ENCODE assay signal across 6 mouse cellular contexts in genomic region chr4:86622532-86622931, GRCm38 (mm10). TPM values are rescaled to one million over a fixed set of nuclear protein-coding genes. Genes with fewer than 3 reads are reported as not detected.
DNase-seq lines count a peak whose midpoint lies in the region; ATAC-seq and TF ChIP-seq lines count a peak whose summit lies in the region.
"Not testable (repeated sequence)": the region's sequence is repeated elsewhere in the genome, so short reads cannot be mapped to it uniquely, and the experiment has no call there.

No protein-coding gene starts in this region.

- not testable (repeated sequence) for H3K27ac ChIP-seq in CH12.LX (ENCODE audit: insufficient read depth, low read depth); MEL (ENCODE audit: control insufficient read depth, low read depth, low read length); heart, adult 2 months; kidney, postnatal 0 days; left cerebral cortex, adult 2 months; liver, postnatal 0 days (ENCODE audit: low read depth)

- 86% methylated on average over 1 of the region's 1 CpGs for WGBS in heart, adult 2 months
- WGBS in kidney, postnatal 0 days, result 90% methylated on average over 1 of the region's 1 CpGs
- WGBS in liver, postnatal 0 days (ENCODE audit: insufficient replicate concordance), result 95% methylated on average over 1 of the region's 1 CpGs

- H3K4me1 ChIP-seq in CH12.LX (ENCODE audit: control insufficient read depth in 1 of 2, insufficient read depth in 2 of 2), result peaks cover 4 to 14% of the 10 kb centered on the region in 2 experiments; a peak in 3 of 4 replicates
- H3K4me1 ChIP-seq in MEL (ENCODE audit: control insufficient read depth in 1 of 2, insufficient read depth in 2 of 2, low read length in 2 of 2); heart, adult 2 months (ENCODE audit: control insufficient read depth, insufficient read depth, low read length); kidney, postnatal 0 days (replicated peaks; ENCODE audit: insufficient read depth, low read length); liver, postnatal 0 days (ENCODE audit: insufficient read depth): not testable (repeated sequence)

- dilution Hi-C loops in CH12.LX (cut with MboI; ENCODE audit: extremely low pct_ligation_motif_present, extremely low pct_unique_long_range_greater_than_20kb, low sequenced_read_pairs), result not testable (repeated sequence)

- TF ChIP-seq EP300 in CH12.LX (IDR thresholded peaks at IDR 0.05; ENCODE audit: low read length); MEL (IDR thresholded peaks at IDR 0.05; ENCODE audit: low read depth in 1 of 2, low read length in 2 of 2); heart, adult 2 months (IDR thresholded peaks at IDR 0.05; ENCODE audit: insufficient read depth, low read depth, low read length); liver, postnatal 0 days (IDR thresholded peaks at IDR 0.05; ENCODE audit: low read depth): not testable (repeated sequence)

- H3K4me2 ChIP-seq in CH12.LX (ENCODE audit: insufficient read depth, low read depth, poor library complexity, severe bottlenecking); kidney, postnatal 0 days (ENCODE audit: low read length); liver, postnatal 0 days (ENCODE audit: low read depth, low read length): not testable (repeated sequence)

- H3K27me3 ChIP-seq in CH12.LX (replicated peaks); MEL (ENCODE audit: control insufficient read depth in 1 of 2, insufficient read depth in 2 of 2, low read length in 2 of 2); heart, adult 2 months (ENCODE audit: control insufficient read depth, insufficient read depth, low read length); kidney, postnatal 0 days (ENCODE audit: insufficient read depth, low read length); liver, postnatal 0 days (ENCODE audit: insufficient read depth, low read length): not testable (repeated sequence)

- not testable (repeated sequence) for DNase-seq in CH12.LX (ENCODE audit: extremely low read depth); MEL (ENCODE audit: low read depth, low spot score); heart, adult 2 months; kidney, postnatal 0 days (ENCODE audit: low spot score); left cerebral cortex, adult 2 months (ENCODE audit: extremely low spot score in 1 of 2, low spot score in 2 of 2); liver, postnatal 0 days

- intact Hi-C loops in heart, adult 2 months (cut with DNase I), result loop anchor here (2.0 to 5.0 kb wide), 2 partner anchors 35 to 74 kb away; no protein-coding TSS in a partner anchor
- intact Hi-C loops in left cerebral cortex, adult 2 months (cut with DNase I), result not testable (repeated sequence)

- in situ Hi-C loops in CH12.LX (cut with MboI; ENCODE audit: low pct_ligation_motif_present, low pct_unique_long_range_greater_than_20kb, low sequenced_read_pairs), result not testable (repeated sequence)

- not testable (repeated sequence) for TF ChIP-seq POLR2A in CH12.LX (IDR thresholded peaks at IDR 0.05; ENCODE audit: low read depth, low read length); MEL (IDR thresholded peaks at IDR 0.05; ENCODE audit: control insufficient read depth in 1 of 2, insufficient read depth in 1 of 2, low read depth in 1 of 2, low read length in 2 of 2, poor library complexity in 1 of 2); heart, adult 2 months (IDR thresholded peaks at IDR 0.05; ENCODE audit: insufficient read depth, low read depth, low read length)

- H3K36me3 ChIP-seq in CH12.LX (replicated peaks in 1 of 2; ENCODE audit: control insufficient read depth in 1 of 2, insufficient read depth in 1 of 2, low read length in 1 of 2); MEL (ENCODE audit: control insufficient read depth in 1 of 2, insufficient read depth in 2 of 2, low read length in 2 of 2); heart, adult 2 months (ENCODE audit: control insufficient read depth, insufficient read depth, low read length); kidney, postnatal 0 days (ENCODE audit: insufficient read depth, low read length); liver, postnatal 0 days (replicated peaks; ENCODE audit: insufficient read depth, low read length): not testable (repeated sequence)

- not testable (repeated sequence) for H3K4me3 ChIP-seq in CH12.LX (replicated peaks in 1 of 3; ENCODE audit: low read depth in 2 of 3, low read length in 2 of 3, poor library complexity in 1 of 3); MEL (ENCODE audit: control insufficient read depth in 1 of 2, insufficient read depth in 1 of 2, low read depth in 2 of 2, low read length in 2 of 2); heart, adult 2 months; kidney, postnatal 0 days (replicated peaks; ENCODE audit: low read depth, low read length); left cerebral cortex, adult 2 months; liver, postnatal 0 days (ENCODE audit: low read depth, low read length)

- not testable (repeated sequence) for ATAC-seq in kidney, postnatal 0 days (replicated peaks; ENCODE audit: low FRiP score, low read depth); liver, postnatal 0 days

- not testable (repeated sequence) for TF ChIP-seq RAD21 in CH12.LX (IDR thresholded peaks at IDR 0.05; ENCODE audit: low read depth, low read length)
- peak; percentile 18 for TF ChIP-seq RAD21 in MEL (IDR thresholded peaks at IDR 0.05; ENCODE audit: low read depth, low read length)

- H3K9ac ChIP-seq in CH12.LX (ENCODE audit: insufficient read depth, low read depth); MEL (ENCODE audit: control insufficient read depth, low read depth, low read length, poor library complexity, severe bottlenecking); heart, adult 2 months (ENCODE audit: low read depth, low read length); kidney, postnatal 0 days (ENCODE audit: low read depth, low read length); liver, postnatal 0 days (replicated peaks): not testable (repeated sequence)

- not testable (repeated sequence) for H3K79me2 ChIP-seq in CH12.LX (replicated peaks; ENCODE audit: control insufficient read depth, extremely low read depth, insufficient read depth, poor library complexity, severe bottlenecking); MEL (ENCODE audit: control insufficient read depth, insufficient read depth, low read length, poor library complexity); heart, adult 2 months (replicated peaks; ENCODE audit: control insufficient read depth, insufficient read depth, low read length)

- not testable (repeated sequence) for H3K9me3 ChIP-seq in CH12.LX (replicated peaks; ENCODE audit: low read length); MEL (replicated peaks; ENCODE audit: insufficient read depth, low read length); kidney, postnatal 0 days (replicated peaks; ENCODE audit: low read length); liver, postnatal 0 days (ENCODE audit: low read length)

- peak in 1 of 2 experiments; percentile 27; a peak in 2 of 4 replicates for TF ChIP-seq CTCF in CH12.LX (conservative IDR thresholded peaks at IDR 0.05 in 1 of 2, IDR thresholded peaks at IDR 0.05 in 1 of 2; ENCODE audit: low read depth in 2 of 2, low read length in 2 of 2)
- TF ChIP-seq CTCF in MEL (IDR thresholded peaks at IDR 0.05 in 2 of 3, conservative IDR thresholded peaks at IDR 0.05 in 1 of 3; ENCODE audit: control insufficient read depth in 1 of 3, insufficient read depth in 1 of 3, low read depth in 2 of 3, low read length in 3 of 3, poor library complexity in 1 of 3, severe bottlenecking in 1 of 3), result peak in 1 of 3 experiments; percentile 30; a peak in 2 of 6 replicates
- peak; percentile 35 for TF ChIP-seq CTCF in heart, adult 2 months (IDR thresholded peaks at IDR 0.05)
- TF ChIP-seq CTCF in kidney, postnatal 0 days (IDR thresholded peaks at IDR 0.05; ENCODE audit: low read depth), result peak; percentile 28; the same call in 1 of the 2 replicates
- TF ChIP-seq CTCF in left cerebral cortex, adult 2 months (IDR thresholded peaks at IDR 0.05), result peak; percentile 10
- TF ChIP-seq CTCF in liver, postnatal 0 days (IDR thresholded peaks at IDR 0.05; ENCODE audit: low read depth), result peak; percentile 25

RNA-seq across cellular contexts. Expression of gene Haus6, which starts 10.7 kb away (rescaled TPM):
- total RNA-seq in CH12.LX (2012; rRNA removed) (35.9 and 39.0 TPM in 2 replicates), CH12.LX (2014; rRNA removed) (23.4 and 25.5 TPM in 2 replicates), MEL (2012; rRNA removed) (31.8 and 41.3 TPM in 2 replicates)
- polyA plus RNA-seq in CH12.LX (2012; ENCODE audit: insufficient read length, low read depth) (23.3 and 26.3 TPM in 2 replicates), MEL (2012; ENCODE audit: insufficient read depth in 1 of 2, insufficient read length in 2 of 2, low read depth in 1 of 2, low replicate concordance in 2 of 2, missing spikeins in 1 of 2) (10 to 100 TPM in 1 of 2 experiments, not detected in 1; 22.1 TPM)
- total RNA-seq in heart, adult 2 months (2021), result 1 to 10 TPM; 4.7 to 5.5 TPM
- polyA plus RNA-seq in heart, adult 2 months (2012; rRNA removed), result 1.3 and 1.8 TPM in 2 replicates
- polyA plus RNA-seq in kidney, postnatal 0 days (2015; fragmentation: Nextera tagmentation; extraction: Ambion mirVana), result 8.9 and 10.6 TPM in 2 replicates
- 1 to 10 TPM; 9.5 to 10.0 TPM for total RNA-seq in left cerebral cortex, adult 2 months (2021)
- 4.4 and 5.9 TPM in 2 replicates for polyA plus RNA-seq in liver, postnatal 0 days (2015; fragmentation: Nextera tagmentation; extraction: Ambion mirVana)

RNA-seq across cellular contexts. Expression of gene Rraga, which starts 47.1 kb away (rescaled TPM):
- total RNA-seq in CH12.LX (2012; rRNA removed), result 12.3 and 13.6 TPM in 2 replicates
- 29.3 and 38.3 TPM in 2 replicates for total RNA-seq in CH12.LX (2014; rRNA removed)
- polyA plus RNA-seq in CH12.LX (2012; ENCODE audit: insufficient read length, low read depth), result 87.3 and 96.2 TPM in 2 replicates
- total RNA-seq in MEL (2012; rRNA removed), result 9.6 and 11.0 TPM in 2 replicates
- 100 to 1,000 TPM in 1 of 2 experiments, 10 to 100 TPM in 1; 68.7 to 182 TPM for polyA plus RNA-seq in MEL (2012; ENCODE audit: insufficient read depth in 1 of 2, insufficient read length in 2 of 2, low read depth in 1 of 2, low replicate concordance in 2 of 2, missing spikeins in 1 of 2)
- total RNA-seq in heart, adult 2 months (2021), result 10 to 100 TPM; 55.3 to 65.5 TPM
- 29.3 and 35.2 TPM in 2 replicates for polyA plus RNA-seq in heart, adult 2 months (2012; rRNA removed)
- polyA plus RNA-seq in kidney, postnatal 0 days (2015; fragmentation: Nextera tagmentation; extraction: Ambion mirVana), result 80.3 and 86.3 TPM in 2 replicates
- total RNA-seq in left cerebral cortex, adult 2 months (2021), result 100 to 1,000 TPM; 130 to 147 TPM
- 29.3 and 36.4 TPM in 2 replicates for polyA plus RNA-seq in liver, postnatal 0 days (2015; fragmentation: Nextera tagmentation; extraction: Ambion mirVana)

RNA-seq across cellular contexts. Expression of gene Plin2, which starts 47.3 kb away (rescaled TPM):
- 28.9 and 44.9 TPM in 2 replicates for total RNA-seq in CH12.LX (2012; rRNA removed)
- total RNA-seq in CH12.LX (2014; rRNA removed), result 13.4 and 13.6 TPM in 2 replicates
- polyA plus RNA-seq in CH12.LX (2012; ENCODE audit: insufficient read length, low read depth), result 22.9 and 25.6 TPM in 2 replicates
- total RNA-seq in MEL (2012; rRNA removed), result 45.9 and 75.9 TPM in 2 replicates
- 10 to 100 TPM in 1 of 2 experiments, not detected in 1; 92.2 TPM for polyA plus RNA-seq in MEL (2012; ENCODE audit: insufficient read depth in 1 of 2, insufficient read length in 2 of 2, low read depth in 1 of 2, low replicate concordance in 2 of 2, missing spikeins in 1 of 2)
- 100 to 1,000 TPM; 115 to 120 TPM for total RNA-seq in heart, adult 2 months (2021)
- polyA plus RNA-seq in heart, adult 2 months (2012; rRNA removed), result 89.4 and 117 TPM in 2 replicates
- 64.5 and 68.9 TPM in 2 replicates for polyA plus RNA-seq in kidney, postnatal 0 days (2015; fragmentation: Nextera tagmentation; extraction: Ambion mirVana)
- 10 to 100 TPM in 1 of 2 experiments, 1 to 10 TPM in 1; 7.7 to 11.3 TPM for total RNA-seq in left cerebral cortex, adult 2 months (2021)
- 451 and 487 TPM in 2 replicates for polyA plus RNA-seq in liver, postnatal 0 days (2015; fragmentation: Nextera tagmentation; extraction: Ambion mirVana)
